Comparison of ENCODE assay signal across 15 mouse cellular contexts in genomic region chr14:58442501-58442900, GRCm38 (mm10).
"Had no signal": no experiment of that assay in that cellular context is flagged by ENCODE, and none has a peak within 500 bp of the region (broad histone marks: within the 10 kb centered on the region; RNA-seq: fewer than 3 reads in every experiment).

No protein-coding gene starts in this region.

- H3K4me1 ChIP-seq: kidney, embryonic 15.5 days; limb, embryonic 12.5 days; liver, embryonic 13.5 days; midbrain, embryonic 13.5 days; neural tube, embryonic 15.5 days had no signal

- H3K27me3 ChIP-seq: kidney, embryonic 15.5 days; limb, embryonic 12.5 days; liver, embryonic 13.5 days; midbrain, embryonic 13.5 days; neural tube, embryonic 15.5 days had no signal

- H3K36me3 ChIP-seq: kidney, embryonic 15.5 days; limb, embryonic 12.5 days; liver, embryonic 13.5 days; midbrain, embryonic 13.5 days; neural tube, embryonic 15.5 days had no signal

- H3K4me3 ChIP-seq: kidney, embryonic 15.5 days; limb, embryonic 12.5 days; liver, embryonic 13.5 days; midbrain, embryonic 13.5 days; myocyte; neural tube, embryonic 15.5 days had no signal

- H3K27ac ChIP-seq: kidney, embryonic 15.5 days; limb, embryonic 12.5 days; liver, embryonic 13.5 days; midbrain, embryonic 13.5 days; neural tube, embryonic 15.5 days had no signal

- DNase-seq: kidney, postnatal 14 days; liver; liver, embryonic 13.5 days; lung, adult 18-20 months; lung, postnatal 36 days; retina, postnatal 1 day; right cerebral cortex, postnatal 4 days; spleen, adult 18-20 months; thymus, adult 18-20 months; thymus, postnatal 14 days had no signal
